Mouse (Mus musculus): Measurements from ENCODE around the gene Trnau1ap. TPM values are rescaled to one million over a fixed set of nuclear protein-coding genes. Genes with fewer than 3 reads are reported as not detected.
"Not testable (repeated sequence)": the region's sequence is repeated elsewhere in the genome, so short reads cannot be mapped to it uniquely, and the experiment has no call there.

Gene Trnau1ap
- polyA plus RNA-seq, 1 experiment, result 6.0 TPM

GRCm38 (mm10) chr4:132308437-132309139, 20.8 kb downstream of the Trnau1ap start:
- Histone ChIP-seq H3K4me1 (ENCODE audit: control insufficient read depth, insufficient read depth, low read length) (peaks cover 3% of the 10 kb centered on the region), H3K27me3 (ENCODE audit: control insufficient read depth, insufficient read depth, low read length) (no peaks in the 10 kb centered on the region), H3K27ac (ENCODE audit: control insufficient read depth, insufficient read depth, low read depth, low read length) (peak overlapping the region; percentile 96), H3K4me3 (ENCODE audit: control insufficient read depth, low read depth, low read length) (peak overlapping the region; percentile 95), H3K36me3 (ENCODE audit: control insufficient read depth, insufficient read depth, low read length) (peaks cover 3% of the 10 kb centered on the region)
- TF ChIP-seq CTCF (IDR thresholded peaks at IDR 0.05; ENCODE audit: control insufficient read depth, insufficient read depth, insufficient replicate concordance, low read depth, low read length), result no peak
- TF ChIP-seq POLR2A (IDR thresholded peaks at IDR 0.05; ENCODE audit: control insufficient read depth, low read depth, low read length), result peak; percentile 99

GRCm38 (mm10) chr4:132306004-132306403, 23.3 kb downstream of the Trnau1ap start:
- TF ChIP-seq POLR2A (IDR thresholded peaks at IDR 0.05; ENCODE audit: control insufficient read depth, low read depth, low read length), result no peak
- no peaks in the 10 kb centered on the region for H3K27me3 ChIP-seq (ENCODE audit: control insufficient read depth, insufficient read depth, low read length)
- H3K4me1 ChIP-seq (ENCODE audit: control insufficient read depth, insufficient read depth, low read length), result peaks cover 13% of the 10 kb centered on the region
- no peak overlapping the region for H3K4me3 ChIP-seq (ENCODE audit: control insufficient read depth, low read depth, low read length)
- H3K36me3 ChIP-seq (ENCODE audit: control insufficient read depth, insufficient read depth, low read length), result peaks cover under 1% of the 10 kb centered on the region
- no peak overlapping the region for H3K27ac ChIP-seq (ENCODE audit: control insufficient read depth, insufficient read depth, low read depth, low read length)

- TF ChIP-seq POLR2A (IDR thresholded peaks at IDR 0.05; ENCODE audit: control insufficient read depth, low read depth, low read length), result no peak
- no peak for TF ChIP-seq CTCF (IDR thresholded peaks at IDR 0.05; ENCODE audit: control insufficient read depth, insufficient read depth, insufficient replicate concordance, low read depth, low read length)
- H3K4me1 ChIP-seq (ENCODE audit: control insufficient read depth, insufficient read depth, low read length), result peaks cover 13% of the 10 kb centered on the region
- H3K27me3 ChIP-seq (ENCODE audit: control insufficient read depth, insufficient read depth, low read length), result no peaks in the 10 kb centered on the region
- no peak overlapping the region for H3K27ac ChIP-seq (ENCODE audit: control insufficient read depth, insufficient read depth, low read depth, low read length)
- H3K4me3 ChIP-seq (ENCODE audit: control insufficient read depth, low read depth, low read length), result no peak overlapping the region
- H3K36me3 ChIP-seq (ENCODE audit: control insufficient read depth, insufficient read depth, low read length), result no peaks in the 10 kb centered on the region
Observed at GRCm38 (mm10) chr4:132305276-132305675, 24.1 kb downstream of the Trnau1ap start.

GRCm38 (mm10) chr4:132303484-132303883, 25.9 kb downstream of the Trnau1ap start:
- not testable (repeated sequence) for H3K27me3 ChIP-seq (ENCODE audit: control insufficient read depth, insufficient read depth, low read length); H3K4me3 ChIP-seq (ENCODE audit: control insufficient read depth, low read depth, low read length); H3K27ac ChIP-seq (ENCODE audit: control insufficient read depth, insufficient read depth, low read depth, low read length); H3K36me3 ChIP-seq (ENCODE audit: control insufficient read depth, insufficient read depth, low read length)
- H3K4me1 ChIP-seq (ENCODE audit: control insufficient read depth, insufficient read depth, low read length), result peaks cover 12% of the 10 kb centered on the region

- TF ChIP-seq CTCF (IDR thresholded peaks at IDR 0.05; ENCODE audit: control insufficient read depth, insufficient read depth, insufficient replicate concordance, low read depth, low read length) (no peak), POLR2A (IDR thresholded peaks at IDR 0.05; ENCODE audit: control insufficient read depth, low read depth, low read length) (peak; percentile 56; the same call in 1 of the 2 replicates)
- peaks cover 12% of the 10 kb centered on the region for H3K4me1 ChIP-seq (ENCODE audit: control insufficient read depth, insufficient read depth, low read length)
- no peaks in the 10 kb centered on the region for H3K27me3 ChIP-seq (ENCODE audit: control insufficient read depth, insufficient read depth, low read length)
- peak within 1 kb of the TSS; percentile 56 for H3K27ac ChIP-seq (ENCODE audit: control insufficient read depth, insufficient read depth, low read depth, low read length)
- peak within 1 kb of the TSS; percentile 74 for H3K4me3 ChIP-seq (ENCODE audit: control insufficient read depth, low read depth, low read length)
- no peaks in the 10 kb centered on the region for H3K36me3 ChIP-seq (ENCODE audit: control insufficient read depth, insufficient read depth, low read length)
Observed at GRCm38 (mm10) chr4:132302939-132303479, 26.3 kb downstream of the Trnau1ap start, which contains the start of gene Rab42. Gene Rab42, minus strand, starts transcription at chr4:132303385.

- TF ChIP-seq POLR2A (IDR thresholded peaks at IDR 0.05; ENCODE audit: control insufficient read depth, low read depth, low read length) (no peak), CTCF (IDR thresholded peaks at IDR 0.05; ENCODE audit: control insufficient read depth, insufficient read depth, insufficient replicate concordance, low read depth, low read length) (no peak)
- no peaks in the 10 kb centered on the region for H3K36me3 ChIP-seq (ENCODE audit: control insufficient read depth, insufficient read depth, low read length)
- peaks cover 12% of the 10 kb centered on the region for H3K4me1 ChIP-seq (ENCODE audit: control insufficient read depth, insufficient read depth, low read length)
- H3K27ac ChIP-seq (ENCODE audit: control insufficient read depth, insufficient read depth, low read depth, low read length), result 0 out of 2 replicates have a peak overlapping the region, but pooled peaks have one; percentile 56
- H3K27me3 ChIP-seq (ENCODE audit: control insufficient read depth, insufficient read depth, low read length), result no peaks in the 10 kb centered on the region
- peak overlapping the region; percentile 74 for H3K4me3 ChIP-seq (ENCODE audit: control insufficient read depth, low read depth, low read length)
Observed at GRCm38 (mm10) chr4:132301965-132302938, 27.1 kb downstream of the Trnau1ap start.

GRCm38 (mm10) chr4:132301486-132301885, 27.9 kb downstream of the Trnau1ap start:
- H3K4me3 ChIP-seq (ENCODE audit: control insufficient read depth, low read depth, low read length), result no peak overlapping the region
- no peak for TF ChIP-seq CTCF (IDR thresholded peaks at IDR 0.05; ENCODE audit: control insufficient read depth, insufficient read depth, insufficient replicate concordance, low read depth, low read length)
- TF ChIP-seq POLR2A (IDR thresholded peaks at IDR 0.05; ENCODE audit: control insufficient read depth, low read depth, low read length), result no peak
- peaks cover 12% of the 10 kb centered on the region for H3K4me1 ChIP-seq (ENCODE audit: control insufficient read depth, insufficient read depth, low read length)
- H3K27me3 ChIP-seq (ENCODE audit: control insufficient read depth, insufficient read depth, low read length), result no peaks in the 10 kb centered on the region
- H3K36me3 ChIP-seq (ENCODE audit: control insufficient read depth, insufficient read depth, low read length), result no peaks in the 10 kb centered on the region
- no peak overlapping the region for H3K27ac ChIP-seq (ENCODE audit: control insufficient read depth, insufficient read depth, low read depth, low read length)
